Mouse (Mus musculus): Measurements from ENCODE around the gene Ifitm6.

GRCm38 (mm10) chr7:141016707-141017697 lies 722 bp downstream of the Ifitm6 start:
- TF ChIP-seq CTCF (conservative IDR thresholded peaks at IDR 0.05; ENCODE audit: low read length) (no peak), POU5F1 (IDR thresholded peaks at IDR 0.05; ENCODE audit: borderline replicate concordance, low read length) (no peak)

Data from E14TG2a.4 (cell line).